ENCODE assay signal across 8 mouse cellular contexts in genomic region chr9:58266571-58267011, GRCm38 (mm10). TPM values are rescaled to one million over a fixed set of nuclear protein-coding genes. Genes with fewer than 3 reads are reported as not detected.
DNase-seq lines count a peak whose midpoint lies in the region; ATAC-seq and TF ChIP-seq lines count a peak whose summit lies in the region.

No protein-coding gene starts in this region.

- H3K36me3 ChIP-seq in kidney, postnatal 0 days (ENCODE audit: insufficient read depth, low read length), result peaks cover 11% of the 10 kb centered on the region
- H3K36me3 ChIP-seq in G1E (replicated peaks), result peaks cover 13% of the 10 kb centered on the region
- H3K36me3 ChIP-seq in heart, embryonic 15.5 days, result peaks cover 9% of the 10 kb centered on the region
- H3K36me3 ChIP-seq in macrophage (ENCODE audit: inconsistent target), result peaks cover 14% of the 10 kb centered on the region

- peak; percentile 70 for DNase-seq in kidney, postnatal 0 days (ENCODE audit: low spot score)
- no peak for DNase-seq in kidney, adult 9 months
- peak; percentile 40 for DNase-seq in G1E (ENCODE audit: low spot score)
- DNase-seq in right cerebral cortex, postnatal 36 days (ENCODE audit: low spot score in 2 of 2), result no peak
- DNase-seq in adrenal gland, postnatal 14 days, result no peak
- no peak for DNase-seq in left cerebral cortex, postnatal 4 days

- ATAC-seq in kidney, postnatal 0 days (replicated peaks; ENCODE audit: low FRiP score, low read depth), result no peak
- ATAC-seq in G1E (ENCODE audit: extremely low read depth, insufficient number of reproducible peaks, low FRiP score, poor library complexity, severe bottlenecking), result peak; percentile 22; the same call in 1 of the 2 replicates
- peak; percentile 31; the same call in 1 of the 2 replicates for ATAC-seq in heart, embryonic 15.5 days (replicated peaks; ENCODE audit: insufficient number of reproducible peaks, insufficient read depth, low FRiP score, low read depth)

- H3K9ac ChIP-seq in kidney, postnatal 0 days (ENCODE audit: low read depth, low read length), result 0 out of 2 replicates have a peak overlapping the region, but pooled peaks have one; percentile 10
- H3K9ac ChIP-seq in heart, embryonic 15.5 days, result no peak overlapping the region

- H3K9me3 ChIP-seq in kidney, postnatal 0 days (replicated peaks; ENCODE audit: low read length), result no peaks in the 10 kb centered on the region
- no peaks in the 10 kb centered on the region for H3K9me3 ChIP-seq in G1E (replicated peaks)
- H3K9me3 ChIP-seq in heart, embryonic 15.5 days (replicated peaks), result no peaks in the 10 kb centered on the region

- WGBS in kidney, postnatal 0 days, result 19% methylated on average over 4 of the region's 4 CpGs
- WGBS in heart, embryonic 15.5 days, result 21% methylated on average over 4 of the region's 4 CpGs
- WGBS in macrophage (ENCODE audit: missing documents), result 0% methylated on average over 4 of the region's 4 CpGs

- peak overlapping the region; percentile 76 for H3K27ac ChIP-seq in kidney, postnatal 0 days
- peak overlapping the region; percentile 65 for H3K27ac ChIP-seq in heart, embryonic 15.5 days
- H3K27ac ChIP-seq in macrophage, result peak overlapping the region; percentile 87

- H3K79me2 ChIP-seq in macrophage (ENCODE audit: inconsistent target), result no peaks in the 10 kb centered on the region

- H3K27me3 ChIP-seq in kidney, postnatal 0 days (ENCODE audit: insufficient read depth, low read length), result no peaks in the 10 kb centered on the region
- 0 out of 2 replicates have a peak, but pooled peaks cover 3% of the 10 kb centered on the region for H3K27me3 ChIP-seq in G1E (ENCODE audit: insufficient read depth, low read length)
- H3K27me3 ChIP-seq in heart, embryonic 15.5 days, result no peaks in the 10 kb centered on the region

- H3K4me3 ChIP-seq in kidney, postnatal 0 days (replicated peaks; ENCODE audit: low read depth, low read length), result no peak overlapping the region
- H3K4me3 ChIP-seq in G1E (ENCODE audit: low read depth, low read length), result no peak overlapping the region; the same call in 1 of the 2 replicates
- no peak overlapping the region for H3K4me3 ChIP-seq in heart, embryonic 15.5 days
- H3K4me3 ChIP-seq in macrophage (ENCODE audit: inconsistent target), result no peak overlapping the region

- no peak for TF ChIP-seq CTCF in kidney, postnatal 0 days (IDR thresholded peaks at IDR 0.05; ENCODE audit: low read depth)
- TF ChIP-seq CTCF in G1E (IDR thresholded peaks at IDR 0.05; ENCODE audit: low read depth, low read length), result no peak

- intact Hi-C loops in left cerebral cortex, postnatal 4 days (cut with DNase I), result no loop called here

- no peak overlapping the region for H3K4me2 ChIP-seq in kidney, postnatal 0 days (ENCODE audit: low read length)
- peak overlapping the region; percentile 13; the same call in 1 of the 2 replicates for H3K4me2 ChIP-seq in heart, embryonic 15.5 days

- H3K4me1 ChIP-seq in kidney, postnatal 0 days (replicated peaks; ENCODE audit: insufficient read depth, low read length), result no peaks in the 10 kb centered on the region; the same call in 1 of the 2 replicates
- peaks cover 38% of the 10 kb centered on the region for H3K4me1 ChIP-seq in G1E (ENCODE audit: insufficient read depth, low read depth, low read length)
- H3K4me1 ChIP-seq in heart, embryonic 15.5 days (replicated peaks), result peaks cover 12% of the 10 kb centered on the region

RNA-seq across cellular contexts. Expression of gene Stoml1, which starts 13.6 kb away (rescaled TPM):
- 36.6 and 37.6 TPM in 2 replicates for polyA plus RNA-seq in kidney, postnatal 0 days (2015; fragmentation: Nextera tagmentation; extraction: Ambion mirVana)
- 7.4 and 8.6 TPM in 2 replicates for total RNA-seq in G1E (2014; fragmentation: Nextera tagmentation)
- total RNA-seq in G1E (2017), result 6.9 and 8.8 TPM in 2 replicates
- 6.0 and 6.4 TPM in 2 replicates for polyA plus RNA-seq in G1E (2012)
- polyA plus RNA-seq in heart, embryonic 15.5 days (2015; fragmentation: Nextera tagmentation; extraction: Ambion mirVana), result 25.2 and 28.6 TPM in 2 replicates
- total RNA-seq in macrophage (2018; cell fraction: chromatin; rRNA removed), result 100 to 1,000 TPM in 13 of 26 experiments, 10 to 100 TPM in 13; 27.1 to 163 (median 99.6) TPM
- total RNA-seq in macrophage (2018; cell fraction: cytosol; rRNA removed), result 10 to 100 TPM; 10.7 to 62.8 (median 27.9) TPM
- 100 to 1,000 TPM in 7 of 26 experiments, 10 to 100 TPM in 19; 29.0 to 154 (median 81.6) TPM for total RNA-seq in macrophage (2018; cell fraction: nucleus; rRNA removed)
- 18.3 to 33.2 TPM (median 18.3 TPM) in 3 replicates for polyA plus RNA-seq in macrophage (2018)
- 13.4 and 18.8 TPM in 2 replicates for total RNA-seq in adrenal gland, postnatal 14 days (2021)
- total RNA-seq in left cerebral cortex, postnatal 4 days (2021), result 10 to 100 TPM; 84.5 to 93.2 TPM

RNA-seq across cellular contexts. Expression of gene Pml, which starts 17.0 kb away (rescaled TPM):
- polyA plus RNA-seq in kidney, postnatal 0 days (2015; fragmentation: Nextera tagmentation; extraction: Ambion mirVana), result 14.3 and 15.2 TPM in 2 replicates
- total RNA-seq in G1E (2014; fragmentation: Nextera tagmentation) (101 and 108 TPM in 2 replicates), G1E (2017) (19.0 and 22.3 TPM in 2 replicates)
- polyA plus RNA-seq in G1E (2012) (163 and 217 TPM in 2 replicates), macrophage (2018) (34.6 to 63.1 TPM (median 37.1 TPM) in 3 replicates)
- 10.0 and 15.8 TPM in 2 replicates for polyA plus RNA-seq in heart, embryonic 15.5 days (2015; fragmentation: Nextera tagmentation; extraction: Ambion mirVana)
- total RNA-seq in macrophage (2018; cell fraction: chromatin; rRNA removed), result 100 to 1,000 TPM in 20 of 26 experiments, 10 to 100 TPM in 6; 41.8 to 438 (median 201) TPM
- 100 to 1,000 TPM in 8 of 26 experiments, 10 to 100 TPM in 18; 24.3 to 136 (median 65.2) TPM for total RNA-seq in macrophage (2018; cell fraction: cytosol; rRNA removed)
- 100 to 1,000 TPM in 21 of 26 experiments, 10 to 100 TPM in 5; 55.4 to 358 (median 161) TPM for total RNA-seq in macrophage (2018; cell fraction: nucleus; rRNA removed)
- 21.4 and 26.8 TPM in 2 replicates for total RNA-seq in adrenal gland, postnatal 14 days (2021)
- total RNA-seq in left cerebral cortex, postnatal 4 days (2021), result 10 to 100 TPM; 11.3 to 14.7 TPM

RNA-seq across cellular contexts. Expression of gene Loxl1, which starts 46.4 kb away (rescaled TPM):
- polyA plus RNA-seq in kidney, postnatal 0 days (2015; fragmentation: Nextera tagmentation; extraction: Ambion mirVana), result 60.9 and 62.2 TPM in 2 replicates
- not detected in 2 replicates for total RNA-seq in G1E (2014; fragmentation: Nextera tagmentation)
- not detected in 2 replicates for total RNA-seq in G1E (2017)
- not detected in 2 replicates for polyA plus RNA-seq in G1E (2012)
- polyA plus RNA-seq in heart, embryonic 15.5 days (2015; fragmentation: Nextera tagmentation; extraction: Ambion mirVana), result 54.6 and 78.1 TPM in 2 replicates
- 10 to 100 TPM in 1 of 26 experiments, under 1 TPM in 5, not detected in 20; 0.21 to 23.8 (median 0.28) TPM for total RNA-seq in macrophage (2018; cell fraction: chromatin; rRNA removed)
- under 1 TPM in 2 of 26 experiments, not detected in 24; 0.03 to 0.05 TPM for total RNA-seq in macrophage (2018; cell fraction: cytosol; rRNA removed)
- total RNA-seq in macrophage (2018; cell fraction: nucleus; rRNA removed), result 1 to 10 TPM in 1 of 26 experiments, not detected in 25; 3.7 TPM
- not detected in 3 replicates for polyA plus RNA-seq in macrophage (2018)
- total RNA-seq in adrenal gland, postnatal 14 days (2021), result 29.8 and 32.9 TPM in 2 replicates
- 1 to 10 TPM; 4.8 to 5.5 TPM for total RNA-seq in left cerebral cortex, postnatal 4 days (2021)

Comparison
In these comparisons a context has a peak if more than half of its experiments do, and no peak if none do; other contexts are left out.
1. DNase-seq: peak in kidney, postnatal 0 days (single experiment) and G1E (single experiment); none in kidney, adult 9 months (single experiment), right cerebral cortex, postnatal 36 days (0 of 2), adrenal gland, postnatal 14 days (single experiment) and left cerebral cortex, postnatal 4 days (single experiment).
2. RNA of gene Loxl1, which starts 46.4 kb away (polyA plus RNA-seq): 60.9 to 62.2 TPM in kidney, postnatal 0 days and 54.6 to 78.1 TPM in heart, embryonic 15.5 days; not detected in G1E and not detected in macrophage; every median in the first group is over 10 times any median in the second.
3. Peak in every context shown above with its lines, with median percentiles within 50 percentile points of each other: H3K27ac ChIP-seq.